Mouse (Mus musculus) megakaryocyte progenitor cell, adult 5-6 weeks (primary cell): ENCODE measurements around the gene Gm20388. TPM values are rescaled to one million over a fixed set of nuclear protein-coding genes. Genes with fewer than 3 reads are reported as not detected.

ENCODE experiments used
- ATAC-seq: replicated peaks from 2 replicates; pipeline ENCODE4 v1.8.0; 2016; ENCODE audit warnings: mild to moderate bottlenecking, moderate TSS enrichment, inconsistent platforms; ENCODE audit not compliant: poor library complexity
- total RNA-seq, 2 experiments: library from RNA; stranded (forward) in 1 of 2; stranded (reverse) in 1 of 2; fragments of 157-497, 149-512 nt in 1 of 2; fragments of 200-1000 nt in 1 of 2; gene quantifications; 2 replicates each; pipeline versions ENCODE4 v1.2.3 to v1.2.4; 2015 to 2017

The Gm20388 gene
- total RNA-seq, 2 experiments from 2014 or later = 18.6 TPM; not detected in 1

- no peak for ATAC-seq
Observed at GRCm38 (mm10) chr8:124184078-124184477, 4273.4 kb downstream of the Gm20388 start.

GRCm38 (mm10) chr8:124184507-124184906 lies 4273.9 kb downstream of the Gm20388 start:
- no peak for ATAC-seq

DNA sequence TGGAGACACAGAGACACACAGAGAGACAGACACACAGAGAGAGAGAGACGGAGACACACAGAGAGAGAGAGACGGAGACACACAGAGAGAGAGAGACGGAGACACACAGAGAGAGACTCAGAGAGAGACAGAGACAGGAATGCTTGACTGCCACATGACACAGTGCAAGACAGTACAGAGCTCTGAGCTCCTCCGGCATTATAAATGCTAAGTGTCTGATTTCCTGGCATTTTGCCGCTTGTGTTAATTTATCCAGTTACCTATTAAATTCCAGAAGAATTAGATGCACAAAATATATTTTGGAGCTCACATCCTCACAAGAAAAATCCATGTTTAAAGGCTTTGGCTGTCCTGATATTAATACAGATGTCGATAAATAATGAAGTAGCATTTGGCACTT lies 4274.4 kb downstream of the Gm20388 start:
- no peak for ATAC-seq

GRCm38 (mm10) chr8:124190388-124190787 lies 4279.7 kb downstream of the Gm20388 start:
- no peak for ATAC-seq

- no peak for ATAC-seq
Observed at GRCm38 (mm10) chr8:124192242-124192641, 4281.6 kb downstream of the Gm20388 start.

DNA sequence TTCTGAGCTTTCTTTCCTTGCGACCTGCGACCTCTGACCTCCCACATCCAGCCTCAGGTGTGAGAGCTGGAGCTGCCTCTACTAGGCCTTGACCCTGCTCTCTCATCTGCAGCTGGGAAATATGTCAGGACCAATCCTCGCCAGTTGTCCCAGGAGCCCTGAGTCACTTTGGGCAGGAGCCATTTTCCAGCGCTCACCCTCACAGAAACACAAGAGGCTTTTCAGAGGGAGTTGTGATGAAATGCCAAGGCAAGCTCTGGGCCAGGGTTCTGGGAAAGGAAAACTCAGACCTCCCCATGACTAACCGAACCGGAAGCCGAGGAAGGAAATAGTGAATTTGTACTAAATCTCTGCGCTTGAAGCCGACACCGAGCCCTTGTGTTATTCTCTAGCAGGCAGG lies 4282.3 kb downstream of the Gm20388 start:
- ATAC-seq = no peak

GRCm38 (mm10) chr8:124193992-124194391 lies 4283.4 kb downstream of the Gm20388 start:
- ATAC-seq = no peak

DNA sequence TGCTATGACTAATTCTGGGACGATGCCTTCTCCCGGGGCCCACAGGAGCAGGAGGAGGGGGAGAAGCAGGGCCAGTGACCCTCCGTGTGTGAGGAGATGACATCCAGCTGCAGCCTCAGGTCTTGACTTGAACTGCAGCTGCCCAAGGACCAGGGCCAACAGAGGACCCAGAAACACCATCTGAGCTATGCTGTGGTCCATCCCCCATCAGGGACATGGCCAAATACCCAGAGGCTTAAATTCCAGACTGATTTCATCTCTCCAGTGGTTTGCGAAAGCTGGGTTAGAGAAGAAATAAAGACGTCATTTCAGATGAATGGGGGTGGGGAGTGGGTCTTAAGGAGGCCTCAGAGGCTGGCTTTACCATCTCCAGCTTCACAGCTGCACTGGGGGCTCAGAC lies 4285.6 kb downstream of the Gm20388 start:
- no peak for ATAC-seq

- no peak for ATAC-seq
Observed at GRCm38 (mm10) chr8:124196797-124197196, 4286.2 kb downstream of the Gm20388 start.

- no peak for ATAC-seq
Observed at GRCm38 (mm10) chr8:124198230-124198629, 4287.6 kb downstream of the Gm20388 start.

DNA sequence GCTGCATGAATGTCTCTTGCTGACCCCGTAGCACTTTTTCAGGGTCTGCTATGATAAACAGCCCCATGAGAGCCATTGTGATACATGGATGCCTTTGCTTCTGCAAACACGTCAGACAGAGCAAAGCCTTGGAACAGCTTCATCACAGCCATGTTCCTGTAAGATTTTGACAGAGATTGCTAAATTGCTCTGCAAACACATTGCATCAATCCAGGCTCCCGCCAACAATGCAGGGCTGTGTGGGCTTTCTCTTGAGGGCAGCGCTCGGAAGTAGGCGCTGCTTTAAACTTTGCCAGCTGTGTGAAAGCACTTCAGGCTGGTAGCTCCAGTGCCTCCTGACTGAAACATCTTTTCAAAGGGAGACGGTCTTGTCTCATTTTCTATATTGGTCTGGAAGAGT lies 4289.8 kb downstream of the Gm20388 start:
- ATAC-seq = peak; percentile 80

DNA sequence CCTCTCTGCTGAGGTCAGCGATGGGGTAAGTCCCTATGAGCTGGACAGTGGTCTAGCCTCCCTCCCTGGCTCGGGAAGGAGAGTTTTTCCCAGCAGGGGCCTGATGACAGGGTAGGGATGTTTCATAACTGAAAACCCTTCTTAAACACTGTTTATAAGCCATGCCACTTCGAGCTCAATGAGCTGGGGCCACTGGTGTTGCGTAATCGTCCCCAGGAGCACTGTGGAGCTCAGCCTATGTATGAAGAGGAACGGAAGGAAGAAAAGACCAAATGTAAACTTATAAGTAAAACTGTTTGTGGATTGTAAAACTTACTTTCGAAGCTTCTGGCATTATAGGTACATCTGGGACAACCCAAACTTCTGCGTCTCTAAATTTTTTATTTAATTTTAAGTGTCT lies 4291.1 kb downstream of the Gm20388 start:
- ATAC-seq = peak; percentile 61

DNA sequence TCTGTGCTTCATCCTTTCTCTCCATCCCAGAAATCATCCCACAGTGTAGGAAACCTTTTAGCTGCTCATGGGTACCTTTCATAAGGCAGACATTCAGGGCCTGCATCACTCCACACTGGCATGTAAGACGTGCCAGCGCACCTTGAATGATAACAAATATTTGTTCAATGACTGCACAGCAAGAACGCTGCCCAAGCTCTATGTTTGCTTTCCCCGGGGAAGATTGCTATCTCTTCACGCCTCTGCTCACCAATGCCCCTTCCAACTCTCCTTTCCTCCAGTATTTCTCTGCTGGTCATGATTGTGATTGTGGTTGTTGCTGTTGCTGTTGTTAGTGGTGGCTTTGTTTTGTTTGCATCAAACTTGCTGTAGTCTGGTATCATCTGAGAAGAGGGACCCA lies 4292.3 kb downstream of the Gm20388 start:
- ATAC-seq = no peak

GRCm38 (mm10) chr8:124204001-124204601 lies 4293.5 kb downstream of the Gm20388 start:
- ATAC-seq = no peak

- ATAC-seq = no peak
Observed at GRCm38 (mm10) chr8:124212148-124212547, 4301.5 kb downstream of the Gm20388 start.

GRCm38 (mm10) chr8:124216951-124217350 lies 4306.3 kb downstream of the Gm20388 start:
- ATAC-seq = no peak

DNA sequence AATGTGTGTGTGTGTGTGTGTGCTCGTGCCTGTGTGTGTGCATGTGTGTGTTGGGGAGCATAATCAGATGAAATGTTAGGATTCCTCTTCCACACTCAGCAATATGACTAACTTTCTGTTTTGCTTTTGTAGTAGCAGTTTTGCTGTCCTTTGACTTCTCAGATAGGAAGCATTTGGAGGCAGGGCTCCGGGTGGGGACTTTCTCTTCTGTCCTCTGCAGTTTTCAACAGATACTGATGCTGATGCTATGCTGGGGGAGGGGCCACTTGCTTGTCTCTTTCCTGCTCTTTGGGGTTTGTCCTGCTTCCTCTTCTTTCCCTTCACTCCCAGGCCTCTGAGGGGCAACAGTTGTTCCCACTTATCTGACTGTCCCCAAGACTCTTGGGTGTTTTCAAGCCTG lies 4319.2 kb downstream of the Gm20388 start:
- ATAC-seq = no peak

DNA sequence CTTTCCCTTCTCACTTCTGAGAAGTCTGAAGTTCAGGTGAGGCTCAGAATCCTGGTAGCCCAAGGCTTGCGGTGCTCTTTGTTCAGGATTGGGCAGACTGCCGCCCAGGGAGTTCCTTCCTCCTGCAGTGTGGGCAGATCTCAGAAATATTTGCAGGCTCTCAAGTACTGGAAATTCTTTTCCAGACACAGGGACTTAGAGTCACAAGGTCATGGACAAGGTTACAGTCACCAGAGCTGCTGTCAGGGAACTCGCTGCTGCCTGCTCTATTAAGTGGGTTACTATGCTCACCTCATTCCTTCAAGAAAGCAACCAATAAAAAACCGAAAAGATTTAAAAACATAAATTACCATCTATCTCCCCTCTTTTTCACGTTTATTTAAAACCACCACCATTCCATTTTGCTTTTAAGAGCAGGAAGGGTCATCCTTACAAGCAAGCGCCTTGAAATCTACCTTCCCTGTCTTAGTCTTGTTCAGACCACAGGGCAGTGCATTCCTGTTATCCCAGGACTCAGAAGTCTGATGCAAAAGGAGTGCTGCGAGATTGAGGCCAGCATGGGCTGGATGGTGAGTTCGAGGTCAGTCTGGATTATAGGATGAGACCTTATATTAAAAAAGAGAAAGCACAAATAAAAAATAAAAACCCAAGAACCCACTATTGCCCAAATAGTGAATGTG lies 4320.0 kb downstream of the Gm20388 start:
- no peak for ATAC-seq

DNA sequence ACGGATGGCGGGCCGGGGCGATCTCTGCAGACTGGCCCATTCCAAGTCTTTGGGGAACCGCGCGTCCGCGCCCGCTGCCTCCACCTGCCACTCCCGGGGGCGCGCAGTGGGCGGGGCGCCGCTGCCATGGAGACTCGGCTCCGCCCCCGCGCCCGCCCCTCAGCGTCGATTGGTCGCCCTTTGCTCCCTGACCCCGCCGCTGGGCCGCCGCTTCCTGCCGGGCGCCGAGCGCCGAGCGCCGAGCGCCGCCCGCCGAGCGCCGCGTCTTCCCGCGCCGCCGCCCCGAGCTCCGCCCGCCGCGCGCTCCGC lies 4320.5 kb downstream of the Gm20388 start, which contains the start of gene Galnt2:
Galnt2 (plus strand) TSS at position 216 of the 309 bp plus-strand sequence.
- ATAC-seq = peak; percentile 90

DNA sequence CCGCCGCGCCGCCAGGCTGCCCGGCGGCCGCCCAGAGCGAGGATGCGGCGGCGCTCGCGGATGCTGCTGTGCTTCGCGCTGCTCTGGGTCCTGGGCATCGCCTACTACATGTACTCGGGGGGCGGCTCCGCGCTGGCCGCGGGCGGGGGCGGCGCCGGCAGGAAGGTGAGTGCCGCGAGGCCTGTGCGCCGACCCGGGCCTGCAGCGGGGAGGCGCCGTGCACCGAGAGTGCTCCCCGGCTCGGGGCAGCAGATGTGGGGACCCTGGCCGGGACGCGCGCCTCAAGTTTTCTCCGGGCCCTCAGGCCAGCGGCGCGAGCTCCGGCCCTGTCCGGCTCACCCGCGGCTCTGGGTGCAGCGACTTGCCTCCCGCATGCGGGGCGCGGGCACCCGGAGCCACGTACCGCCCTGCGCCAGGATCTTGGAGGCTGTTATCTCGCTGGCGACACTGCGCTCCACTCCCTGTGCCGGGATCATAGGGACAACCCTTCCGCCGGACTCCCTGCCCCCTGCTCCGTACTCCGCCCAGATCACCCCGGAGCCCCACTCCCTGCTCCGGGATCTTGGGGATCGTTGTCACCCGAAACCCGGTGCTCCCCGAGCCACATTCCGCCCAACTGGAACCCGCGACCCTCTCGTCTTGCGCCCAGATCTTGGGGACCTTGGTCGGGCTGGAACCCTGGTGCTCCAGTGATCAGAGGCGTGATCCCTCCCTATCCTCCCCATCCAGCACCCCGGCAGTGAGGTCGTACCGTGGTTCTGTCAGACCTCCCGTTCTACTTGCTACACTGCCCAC lies 4321.0 kb downstream of the Gm20388 start:
- peak; percentile 29 for ATAC-seq

DNA sequence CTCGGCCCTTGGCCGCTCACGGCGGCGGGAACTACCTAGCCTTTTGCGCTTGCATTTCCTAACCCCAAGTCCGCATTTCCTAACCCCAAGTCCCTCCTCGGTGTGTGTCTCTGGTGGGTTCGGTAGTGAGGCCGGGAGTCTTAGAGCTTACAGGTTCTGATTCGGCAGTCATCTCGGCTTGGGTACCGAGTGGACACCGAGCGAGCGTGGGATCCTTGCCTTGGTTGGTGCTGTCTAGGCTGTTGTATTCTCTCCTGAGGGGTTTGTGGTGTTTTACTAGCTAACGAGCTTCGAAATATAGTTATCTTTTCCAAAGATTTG lies 4321.6 kb downstream of the Gm20388 start:
- peak; percentile 21; the same call in 1 of the 2 replicates for ATAC-seq

DNA sequence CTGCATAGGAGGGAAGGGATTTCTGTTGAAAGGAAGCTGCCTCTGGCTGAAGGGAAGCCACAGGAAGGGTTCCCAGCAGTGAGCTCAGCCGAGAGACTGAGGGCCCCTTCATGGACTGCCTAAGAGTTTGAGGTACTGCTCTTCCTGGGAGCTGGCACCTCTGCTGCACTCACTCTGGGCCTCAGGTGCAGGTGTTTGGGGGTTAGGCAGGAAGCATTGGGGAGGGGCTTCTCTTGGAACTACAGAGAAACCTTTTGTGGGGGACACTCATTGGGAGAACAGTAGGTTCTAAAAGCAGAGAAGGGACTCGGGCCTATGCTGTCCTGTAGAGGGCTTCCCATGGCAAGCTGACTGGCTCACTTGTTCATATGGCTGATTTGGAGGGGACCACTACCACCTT lies 4323.9 kb downstream of the Gm20388 start:
- no peak for ATAC-seq
